Mouse (Mus musculus) midbrain, postnatal 0 days (tissue): Measurements from ENCODE around the gene Ralgps1. TPM values are rescaled to one million over a fixed set of nuclear protein-coding genes. Genes with fewer than 3 reads are reported as not detected.

Experiments
- ATAC-seq: fragments of 200-750 bp; cut with Nextera tagmentation; 2 replicates; pipeline ENCODE4 v1.8.0; 2017; ENCODE audit warnings: moderate number of reproducible peaks, mild to moderate bottlenecking, moderate TSS enrichment, moderate library complexity; ENCODE audit not compliant: low FRiP score
- DNase-seq: peaks from one replicate; pipeline ENCODE4 v3.0.0-alpha.2; 2015; ENCODE audit warnings: low spot score
- H3K27ac ChIP-seq: fragments of 300-500 bp; sonication (generic); 2 replicates; pipeline ENCODE4 v1.5.1; 2014; ENCODE audit warnings: low read depth, mild to moderate bottlenecking, low read length, mixed read lengths
- H3K27me3 ChIP-seq: fragments of 300-500 bp; sonication (generic); 2 replicates; pipeline ENCODE4 v1.6.1; 2014; ENCODE audit warnings: low read length, control low read depth, mixed read lengths; ENCODE audit not compliant: insufficient read depth
- H3K36me3 ChIP-seq: fragments of 300-500 bp; sonication (generic); 2 replicates; pipeline ENCODE4 v1.6.1; 2014; ENCODE audit warnings: low read length, control low read depth, mixed read lengths; ENCODE audit not compliant: insufficient read depth
- H3K4me1 ChIP-seq: fragments of 300-500 bp; sonication (generic); 2 replicates; pipeline ENCODE4 v1.6.1; 2014; ENCODE audit warnings: mild to moderate bottlenecking, control low read depth, antibody characterized with exemption, low read length, mixed read lengths; ENCODE audit not compliant: insufficient read depth
- H3K4me2 ChIP-seq: fragments of 300-500 bp; sonication (generic); 2 replicates; pipeline ENCODE4 v1.6.1; 2014; ENCODE audit warnings: low read depth, mild to moderate bottlenecking, low read length, mixed read lengths; ENCODE audit not compliant: poor library complexity, severe bottlenecking
- H3K4me3 ChIP-seq: fragments of 300-500 bp; sonication (generic); 2 replicates; pipeline ENCODE4 v1.5.1; 2014; ENCODE audit warnings: low read depth, mild to moderate bottlenecking, low read length, moderate library complexity
- H3K9ac ChIP-seq: fragments of 300-500 bp; sonication (generic); replicated peaks from 2 replicates; pipeline ENCODE4 v1.6.1; 2014; ENCODE audit warnings: mild to moderate bottlenecking, low read length, moderate library complexity, mixed read lengths; ENCODE audit not compliant: poor library complexity, severe bottlenecking
- H3K9me3 ChIP-seq: fragments of 300-500 bp; sonication (generic); 2 replicates; pipeline ENCODE4 v1.6.1; 2016; ENCODE audit warnings: low read length, control low read depth
- CTCF ChIP-seq: IDR thresholded peaks from 2 replicates; pipeline ENCODE4 v1.5.1; 2016; ENCODE audit warnings: antibody characterized with exemption, mild to moderate bottlenecking
- WGBS: fragments of 180-500 bp; shearing (Covaris S2); extraction: QIAGEN DNeasy Blood & Tissue Kit; methylation state at CpG from one replicate; pipeline ENCODE4 v1.1.7; 2014; 5-methylcytosine and 5-hydroxymethylcytosine counted together
- polyA plus RNA-seq: library from polyadenylated mRNA; unstranded; fragments of >200 nt; fragmentation: Nextera tagmentation; extraction: Ambion mirVana; gene quantifications from 2 replicates; pipeline ENCODE4 v1.2.1, GENCODE M21; 2015
- total RNA-seq: library from RNA; depleted of rRNA; stranded (reverse); fragments of >200 nt; gene quantifications from 2 replicates; pipeline ENCODE4 v1.2.3, GENCODE M21; 2014

Ralgps1 gene
- total and polyA plus RNA-seq, 2 experiments from 2014 or later, result 26.4 to 74.6 TPM

DNA sequence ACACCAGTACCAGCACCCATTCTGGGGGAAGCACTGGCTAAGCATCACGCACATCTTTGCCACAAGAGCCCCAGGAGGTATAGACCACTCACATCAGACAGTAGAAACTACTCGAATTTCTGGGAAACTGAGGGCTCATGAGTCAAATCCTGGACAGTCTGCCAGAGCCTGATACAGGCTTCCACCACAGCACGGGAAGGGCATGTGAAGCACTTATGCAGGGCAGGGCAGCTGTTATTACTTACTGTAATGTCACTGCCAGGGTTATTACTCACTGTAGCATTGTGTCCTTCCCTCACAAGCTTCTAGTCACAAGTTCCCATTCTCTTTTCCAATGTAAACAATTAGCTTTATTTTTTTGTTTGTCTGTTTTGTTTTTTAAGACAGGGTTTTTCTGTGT, 27.9 kb downstream of the Ralgps1 start:
- Histone ChIP-seq H3K27ac (no peak overlapping the region), H3K4me3 (no peak overlapping the region), H3K36me3 (no peaks in the 10 kb centered on the region), H3K4me1 (peaks cover 4% of the 10 kb centered on the region; the same call in 1 of the 2 replicates), H3K4me2 (no peak overlapping the region), H3K9me3 (no peaks in the 10 kb centered on the region), H3K27me3 (no peaks in the 10 kb centered on the region), H3K9ac (no peak overlapping the region)
- ATAC-seq (no peak), DNase-seq (no peak)
- TF ChIP-seq CTCF, result no peak
- 65% methylated on average over 3 of the region's 3 CpGs for WGBS

DNA sequence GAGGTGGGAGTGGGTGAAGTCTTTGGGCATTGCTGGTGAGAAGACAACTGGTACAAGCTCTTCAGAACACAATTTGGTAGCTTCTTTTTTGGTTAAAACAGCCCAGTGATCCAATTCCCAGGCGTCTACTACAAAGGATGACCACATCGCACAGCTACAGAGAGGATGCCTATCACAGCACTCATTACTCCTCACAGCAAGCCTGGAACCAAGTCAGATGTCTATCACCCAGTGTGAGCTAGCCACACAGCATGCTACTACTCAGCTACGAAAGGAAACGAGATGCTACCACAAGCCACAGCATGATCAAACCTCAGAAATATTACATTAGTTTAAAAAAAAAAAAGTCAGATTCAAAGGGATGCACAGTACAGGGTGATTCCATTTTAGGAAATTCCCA, 29.1 kb downstream of the Ralgps1 start:
- Histone ChIP-seq H3K36me3 (peaks cover 6% of the 10 kb centered on the region), H3K27ac (no peak overlapping the region), H3K4me3 (no peak overlapping the region), H3K4me1 (peaks cover 4% of the 10 kb centered on the region; the same call in 1 of the 2 replicates), H3K4me2 (no peak overlapping the region), H3K27me3 (no peaks in the 10 kb centered on the region), H3K9ac (no peak overlapping the region), H3K9me3 (no peaks in the 10 kb centered on the region)
- ATAC-seq (no peak), DNase-seq (no peak)
- no peak for TF ChIP-seq CTCF
- 62% methylated on average over 4 of the region's 4 CpGs for WGBS

DNA sequence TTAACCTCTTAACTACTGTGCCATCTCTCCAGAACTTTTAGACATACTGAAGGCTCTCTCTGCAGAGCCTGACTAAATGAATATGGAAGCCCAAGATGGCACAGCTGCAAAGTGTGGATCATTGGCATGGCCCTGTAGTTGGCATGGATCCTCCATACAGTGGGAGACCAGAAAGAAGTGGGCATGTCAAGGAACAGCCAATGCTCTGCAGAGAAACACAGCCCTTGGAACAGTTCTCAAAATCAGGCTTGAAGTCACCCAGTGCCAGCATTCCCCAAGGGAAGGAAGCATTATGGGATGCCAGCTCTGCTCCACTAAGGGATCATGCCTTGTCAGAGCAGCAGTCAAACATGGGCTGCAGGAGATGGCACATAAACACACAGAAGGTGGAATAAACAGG, 35.5 kb downstream of the Ralgps1 start:
- H3K27ac ChIP-seq, result no peak overlapping the region
- peaks cover 26% of the 10 kb centered on the region for H3K36me3 ChIP-seq
- H3K4me2 ChIP-seq, result no peak overlapping the region
- no peak overlapping the region for H3K9ac ChIP-seq
- no peaks in the 10 kb centered on the region for H3K9me3 ChIP-seq
- H3K4me3 ChIP-seq, result no peak overlapping the region
- ATAC-seq (no peak; the same call in 1 of the 2 replicates), DNase-seq (no peak)
- no peaks in the 10 kb centered on the region for H3K27me3 ChIP-seq
- no peak for TF ChIP-seq CTCF
- H3K4me1 ChIP-seq, result no peaks in the 10 kb centered on the region

DNA sequence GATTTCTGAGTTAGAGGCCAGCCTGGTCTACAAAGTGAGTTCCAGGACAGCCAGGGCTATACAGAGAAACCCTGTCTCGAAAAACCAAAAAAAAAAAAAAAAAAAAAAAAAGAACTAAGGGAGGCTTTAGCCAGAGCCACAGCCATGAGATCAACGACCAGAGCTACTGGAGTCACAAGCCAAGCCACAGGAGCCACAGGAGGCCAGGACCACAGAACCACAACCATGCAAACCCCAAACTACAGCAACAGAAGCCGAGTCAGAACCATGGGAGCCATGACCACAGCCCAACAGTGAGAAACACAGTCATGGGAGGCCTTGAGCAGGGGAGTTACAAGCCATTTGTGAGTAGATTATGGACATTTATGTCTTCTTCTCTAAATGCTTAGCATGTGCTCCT, 41.7 kb downstream of the Ralgps1 start:
- 82% methylated on average over 2 of the region's 3 CpGs for WGBS
- H3K4me1 ChIP-seq, result no peaks in the 10 kb centered on the region
- H3K9me3 ChIP-seq, result no peaks in the 10 kb centered on the region
- H3K27ac ChIP-seq, result no peak overlapping the region
- H3K4me2 ChIP-seq, result no peak overlapping the region
- no peak overlapping the region for H3K9ac ChIP-seq
- ATAC-seq (no peak), DNase-seq (no peak)
- no peak overlapping the region for H3K4me3 ChIP-seq
- no peaks in the 10 kb centered on the region for H3K27me3 ChIP-seq
- H3K36me3 ChIP-seq, result peaks cover 13% of the 10 kb centered on the region; the same call in 1 of the 2 replicates
- TF ChIP-seq CTCF, result no peak

DNA sequence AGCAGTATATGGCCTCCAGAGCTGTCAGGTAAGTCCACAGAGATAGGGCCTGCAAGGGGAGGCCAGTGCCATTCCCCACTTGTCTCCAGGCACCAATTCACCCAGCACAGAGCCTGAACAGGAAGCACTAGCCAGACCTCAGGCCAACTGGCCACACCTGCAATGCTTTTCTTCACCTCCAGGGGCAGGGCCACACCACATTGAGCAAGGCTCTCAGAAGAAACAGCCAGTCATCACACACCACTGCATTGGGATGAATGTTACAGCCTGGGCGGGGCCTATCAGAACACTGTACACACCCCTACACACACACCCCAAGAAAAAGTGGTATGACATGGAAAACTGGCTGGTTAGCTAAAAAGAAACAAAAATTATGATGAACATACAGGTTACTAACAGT, 42.3 kb downstream of the Ralgps1 start:
- Histone ChIP-seq H3K4me2 (no peak overlapping the region), H3K27me3 (no peaks in the 10 kb centered on the region), H3K36me3 (peaks cover 12% of the 10 kb centered on the region; the same call in 1 of the 2 replicates), H3K27ac (no peak overlapping the region), H3K9ac (no peak overlapping the region), H3K4me1 (no peaks in the 10 kb centered on the region), H3K9me3 (no peaks in the 10 kb centered on the region), H3K4me3 (no peak overlapping the region)
- no peak for ATAC-seq
- no peak for DNase-seq
- 78% methylated on average over 1 of the region's 1 CpGs for WGBS
- peak; percentile 57 for TF ChIP-seq CTCF

DNA sequence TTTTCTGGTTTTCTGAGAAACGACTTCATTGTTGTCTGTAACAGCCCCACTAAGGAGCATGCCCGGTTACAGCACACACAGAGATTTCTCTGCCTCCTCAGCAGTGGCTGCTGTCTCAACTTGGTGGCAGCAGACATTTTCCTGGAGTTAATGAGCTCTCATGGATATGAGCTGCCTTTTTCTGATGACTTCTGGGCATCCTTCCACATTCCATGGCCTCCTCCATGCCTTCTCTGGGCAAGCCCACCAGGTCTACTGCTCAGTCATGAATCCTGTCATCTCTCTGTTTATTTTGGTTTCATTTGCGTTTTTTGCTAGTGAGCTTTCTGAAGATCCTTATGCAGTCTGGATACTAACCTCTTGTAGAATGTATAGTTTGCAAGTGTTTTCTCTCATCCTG, 45.9 kb downstream of the Ralgps1 start:
- H3K9me3 ChIP-seq, result no peaks in the 10 kb centered on the region
- no peak overlapping the region for H3K9ac ChIP-seq
- WGBS, result 62% methylated on average over 3 of the region's 3 CpGs
- H3K4me1 ChIP-seq, result no peaks in the 10 kb centered on the region
- H3K27ac ChIP-seq, result no peak overlapping the region
- DNase-seq (peak; percentile 36), ATAC-seq (no peak)
- H3K36me3 ChIP-seq, result peaks cover 17% of the 10 kb centered on the region; the same call in 1 of the 2 replicates
- no peak overlapping the region for H3K4me2 ChIP-seq
- no peaks in the 10 kb centered on the region for H3K27me3 ChIP-seq
- TF ChIP-seq CTCF, result no peak
- H3K4me3 ChIP-seq, result no peak overlapping the region
